Mouse (Mus musculus): ENCODE measurements around the gene Inpp5d.

Gene Inpp5d

GRCm38 (mm10) chr1:87706361-87706760 lies 86.2 kb downstream of the Inpp5d start:
- no peak for DNase-seq (ENCODE audit: low spot score in 2 of 2)

DNA sequence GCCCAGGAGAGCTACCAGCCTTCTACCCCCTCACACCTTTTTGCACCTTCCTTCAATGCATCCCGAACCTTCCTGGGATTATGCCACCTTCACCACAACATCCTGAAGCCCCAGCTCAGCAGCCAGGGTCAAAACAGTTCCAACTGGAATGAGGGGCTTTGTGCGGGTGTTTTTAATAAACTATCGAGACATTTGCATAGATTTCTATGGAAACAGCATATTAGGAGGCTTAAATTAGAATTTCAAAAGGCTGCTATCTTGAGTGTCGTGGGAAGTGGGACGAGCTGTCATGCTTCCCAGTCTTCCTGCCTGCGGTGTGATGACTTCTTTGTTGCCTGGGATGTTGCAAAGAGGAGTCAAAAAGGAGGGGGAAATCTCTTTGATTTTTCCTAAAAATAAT lies 88.9 kb downstream of the Inpp5d start:
- DNase-seq (ENCODE audit: low spot score in 2 of 2) = no peak

GRCm38 (mm10) chr1:87709661-87710270 lies 89.7 kb downstream of the Inpp5d start:
- DNase-seq (ENCODE audit: low spot score in 2 of 2) = no peak

GRCm38 (mm10) chr1:87711938-87712613 lies 92.0 kb downstream of the Inpp5d start:
- no peak for DNase-seq (ENCODE audit: low spot score in 2 of 2)

DNA sequence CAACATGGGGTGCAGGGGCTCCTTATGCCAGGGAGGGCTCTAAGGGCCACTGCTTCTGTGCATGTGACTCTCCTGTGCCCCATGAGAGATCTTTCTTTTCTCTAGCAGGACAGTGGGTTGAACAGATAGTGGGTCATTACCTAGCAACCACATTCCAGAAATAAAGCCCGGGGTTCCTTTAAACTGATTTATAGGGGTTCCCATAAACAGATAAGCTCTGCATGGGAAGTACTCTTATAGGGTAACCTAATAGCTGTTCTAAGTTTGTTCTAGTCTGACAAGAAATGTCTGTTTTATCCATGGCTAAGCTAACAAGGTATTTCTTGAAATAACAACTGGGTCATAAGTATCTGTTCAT lies 92.5 kb downstream of the Inpp5d start:
- DNase-seq (ENCODE audit: low spot score in 2 of 2) = no peak

- peak in 1 of 2 experiments; percentile 45 for DNase-seq (ENCODE audit: low spot score in 2 of 2)
These were observed 101.3 kb downstream of the Inpp5d start for GRCm38 (mm10) chr1:87721382-87721781.

DNA sequence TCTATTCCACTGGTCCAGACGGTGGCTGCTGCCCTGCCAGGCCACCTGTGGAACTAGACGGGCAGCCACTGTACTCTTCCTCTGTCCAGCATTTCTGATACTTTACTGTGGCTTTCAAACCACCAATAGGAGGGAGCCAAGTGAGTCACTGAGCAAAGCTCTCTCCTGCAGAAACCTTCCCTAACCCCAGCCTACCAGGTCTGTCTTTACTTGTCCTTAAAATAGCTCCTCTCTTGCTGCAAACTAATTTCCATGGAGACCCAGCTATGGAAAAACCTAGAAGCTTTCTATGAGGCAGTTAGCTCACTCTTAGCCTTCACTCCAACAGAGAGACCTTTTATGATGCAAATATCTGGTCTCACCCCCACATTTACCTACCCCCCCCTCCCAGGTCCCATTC lies 102.0 kb downstream of the Inpp5d start:
- DNase-seq (ENCODE audit: low spot score in 2 of 2) = no peak

DNA sequence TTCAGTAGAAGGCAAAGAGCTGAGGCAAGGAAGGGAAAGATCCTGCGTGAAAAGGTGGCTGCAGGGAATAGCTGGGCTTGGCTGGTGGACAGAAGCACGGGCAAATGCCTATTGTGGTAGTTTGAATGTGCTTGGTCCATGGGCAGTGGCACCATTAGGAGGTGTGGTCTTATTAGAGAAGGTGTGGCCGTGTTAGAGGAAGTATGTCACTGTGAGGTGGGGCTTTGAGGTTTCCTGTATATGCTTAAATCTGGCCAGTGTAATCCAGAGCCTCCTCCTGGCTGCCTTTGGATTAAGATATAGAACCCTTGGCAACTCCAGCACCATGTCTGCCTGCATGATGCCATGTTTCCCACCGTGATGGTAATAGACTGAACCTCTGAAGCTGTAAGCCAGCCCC lies 103.2 kb downstream of the Inpp5d start:
- DNase-seq (ENCODE audit: low spot score in 2 of 2) = no peak

DNA sequence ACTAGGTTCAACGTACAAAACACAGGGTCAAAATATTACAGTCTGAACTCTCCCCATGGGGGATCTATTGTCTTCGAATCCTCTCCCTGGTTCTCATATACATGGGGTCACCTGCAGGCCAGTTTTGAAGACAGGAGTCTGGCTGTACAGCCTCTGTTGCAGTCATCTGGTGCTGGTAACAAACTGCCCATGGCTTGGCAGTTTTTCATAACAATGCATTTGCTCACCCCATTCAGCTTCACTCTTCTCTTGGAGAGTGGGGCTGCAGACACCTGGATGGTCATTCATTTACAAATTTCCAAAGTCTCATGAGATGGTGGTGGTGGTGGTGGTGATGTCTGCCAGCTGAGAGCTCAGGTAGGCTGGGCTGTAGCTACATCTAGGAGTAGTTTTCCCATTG lies 109.0 kb downstream of the Inpp5d start:
- no peak for DNase-seq (ENCODE audit: low spot score in 2 of 2)

- DNase-seq (ENCODE audit: low spot score in 2 of 2) = no peak
These were observed 109.7 kb downstream of the Inpp5d start for GRCm38 (mm10) chr1:87729850-87730249.

GRCm38 (mm10) chr1:87730271-87730670 lies 110.2 kb downstream of the Inpp5d start:
- DNase-seq (ENCODE audit: low spot score in 2 of 2) = no peak

DNA sequence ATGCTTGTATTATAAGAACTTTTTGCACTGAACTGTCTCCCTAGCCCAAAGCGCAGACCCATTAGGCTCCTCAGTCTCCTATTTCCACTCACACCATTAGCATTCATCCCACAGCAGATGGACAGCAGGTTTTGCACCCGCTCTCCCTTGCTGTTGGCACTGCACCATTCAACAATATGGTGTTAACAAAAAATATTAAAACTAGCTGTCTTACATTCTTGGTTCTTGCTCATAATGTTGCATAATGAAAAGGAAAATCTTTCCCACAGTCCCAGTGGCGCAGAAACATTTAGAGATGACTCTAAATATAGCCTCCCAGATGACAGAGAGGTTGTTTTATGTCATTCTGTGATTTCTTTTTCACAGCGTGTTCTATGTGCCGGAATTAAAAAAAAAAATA lies 113.1 kb downstream of the Inpp5d start:
- no peak for DNase-seq (ENCODE audit: low spot score in 2 of 2)

DNA sequence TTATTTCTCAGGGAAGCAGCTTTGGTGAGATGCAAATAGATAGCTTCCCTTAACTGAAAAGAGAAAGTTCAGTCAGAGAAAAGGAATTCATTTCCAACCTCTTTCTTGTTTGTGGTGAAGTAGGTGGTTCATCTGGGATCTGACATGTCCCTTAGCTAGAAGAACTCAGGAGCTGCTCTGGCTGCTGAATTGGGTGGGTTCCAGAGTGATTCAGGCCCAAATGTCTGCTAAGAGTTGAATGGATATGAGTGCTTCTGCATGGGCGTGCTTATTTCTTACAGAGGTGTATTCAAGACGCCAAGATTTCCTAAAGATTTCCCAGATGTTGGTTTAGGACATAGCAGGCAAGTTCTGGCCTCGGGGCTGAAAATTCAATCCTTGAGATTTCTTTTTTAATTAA lies 114.0 kb downstream of the Inpp5d start:
- no peak for DNase-seq (ENCODE audit: low spot score in 2 of 2)

- DNase-seq (ENCODE audit: low spot score in 2 of 2) = no peak
These were observed 120.6 kb downstream of the Inpp5d start for GRCm38 (mm10) chr1:87740584-87741290.

DNA sequence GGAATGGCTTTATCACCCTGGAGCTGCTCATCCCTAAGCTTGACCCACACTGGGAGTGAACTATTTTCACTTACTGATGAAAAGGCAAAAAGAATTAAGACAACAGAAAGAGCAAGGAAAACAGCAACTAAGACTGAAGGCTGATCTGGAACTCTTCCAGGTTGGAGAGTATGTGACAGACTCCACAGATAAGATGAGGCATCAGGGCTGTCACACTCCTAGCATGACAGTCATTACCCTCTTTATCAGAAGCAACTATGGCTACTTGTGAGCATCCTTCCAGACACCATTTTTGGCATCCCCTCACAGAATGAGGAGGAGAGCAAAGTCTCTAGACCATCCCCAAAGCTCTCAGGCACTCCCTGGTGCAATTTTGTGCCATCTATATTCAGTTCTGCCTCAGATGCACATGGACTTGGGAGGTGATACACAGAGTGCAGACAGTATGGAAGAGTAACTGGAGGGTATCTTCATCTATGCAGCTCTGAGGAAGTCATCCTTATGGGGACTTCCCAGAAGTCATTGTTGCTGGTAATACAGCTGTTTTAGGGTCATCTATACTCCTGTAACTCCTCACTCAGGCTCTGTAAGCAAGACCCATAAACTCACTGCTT lies 129.4 kb downstream of the Inpp5d start:
- DNase-seq (ENCODE audit: low spot score in 2 of 2) = no peak

DNA sequence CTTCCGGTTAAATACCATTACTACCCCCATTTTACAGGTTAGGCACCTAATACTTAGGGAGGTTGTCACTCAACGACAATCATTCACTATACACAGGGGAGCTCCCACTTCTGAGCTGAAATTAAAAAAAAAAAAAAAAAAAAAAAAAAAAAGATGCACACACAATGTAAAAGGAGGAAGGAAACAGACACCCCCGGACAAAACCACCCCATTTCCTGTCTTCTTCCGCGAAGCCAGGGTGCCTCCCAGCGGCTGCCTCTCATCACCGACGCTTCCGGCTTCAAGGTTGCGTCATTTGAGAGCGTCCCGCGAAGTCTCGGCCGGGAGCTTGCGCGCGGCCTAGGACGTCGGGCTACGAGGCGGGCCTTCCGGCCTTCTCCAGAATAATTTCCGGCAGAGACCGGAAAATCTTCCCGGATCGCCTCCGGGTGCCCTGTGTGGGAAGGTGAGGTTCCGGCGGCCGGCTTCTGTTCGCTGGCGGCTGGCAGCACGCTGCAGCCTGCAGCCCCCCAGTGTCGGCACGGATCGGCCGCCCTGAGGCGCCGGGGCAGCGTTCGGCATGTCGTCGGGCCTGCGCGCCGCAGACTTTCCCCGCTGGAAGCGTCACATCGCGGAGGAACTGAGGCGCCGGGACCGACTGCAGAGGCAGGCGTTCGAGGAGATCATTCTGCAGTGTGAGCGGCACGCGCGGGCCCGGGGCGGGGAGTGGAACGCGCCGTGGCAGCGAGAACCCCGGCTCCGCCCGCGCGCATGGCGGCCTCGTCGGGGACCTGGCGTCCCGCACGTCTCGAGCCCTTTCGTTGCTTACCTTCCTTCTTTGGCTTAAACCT lies 135.7 kb downstream of the Inpp5d start, which contains the start of gene Atg16l1:
Gene Atg16l1 (plus strand): TSS at position 230 of the 830 bp plus-strand sequence.
- DNase-seq (ENCODE audit: low spot score in 2 of 2) = peak; percentile 89 to 93

- no peak for DNase-seq (ENCODE audit: low spot score in 2 of 2)
These were observed 143.7 kb downstream of the Inpp5d start for GRCm38 (mm10) chr1:87763821-87764220.

GRCm38 (mm10) chr1:87765741-87766140 lies 145.6 kb downstream of the Inpp5d start:
- DNase-seq (ENCODE audit: low spot score in 2 of 2) = no peak

DNA sequence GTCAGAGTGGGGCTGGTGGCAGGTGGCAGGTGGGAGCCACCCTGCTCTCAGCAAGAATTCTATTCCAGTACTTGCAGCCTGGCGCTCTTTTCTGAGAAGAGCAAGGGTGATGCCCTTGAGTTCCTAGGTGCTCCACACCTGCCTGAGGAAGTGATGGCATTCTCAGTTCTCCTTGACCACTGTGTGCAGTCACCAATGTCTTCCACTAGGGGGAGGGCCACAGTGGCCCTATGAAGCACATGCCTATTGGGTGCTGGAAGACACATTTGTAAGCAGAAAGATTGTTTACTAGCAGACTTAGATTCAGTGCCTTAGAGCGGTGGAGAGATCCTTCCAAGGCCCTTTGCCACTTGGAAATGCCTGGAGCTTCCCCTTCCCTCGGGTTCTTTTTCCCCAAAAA lies 146.1 kb downstream of the Inpp5d start:
- no peak for DNase-seq (ENCODE audit: low spot score in 2 of 2)

- DNase-seq (ENCODE audit: low spot score in 2 of 2) = no peak
These were observed 149.2 kb downstream of the Inpp5d start for GRCm38 (mm10) chr1:87769263-87769662.
